Mouse (Mus musculus) naive thymus-derived CD4-positive, alpha-beta T cell, adult 2 months (primary cell): Measurements from ENCODE around the gene Cks1b.

Source experiments
- DNase-seq: peaks from one replicate; pipeline ENCODE4 v3.0.0-alpha.2; 2011; ENCODE audit warnings: low read depth

Gene Cks1b

DNA sequence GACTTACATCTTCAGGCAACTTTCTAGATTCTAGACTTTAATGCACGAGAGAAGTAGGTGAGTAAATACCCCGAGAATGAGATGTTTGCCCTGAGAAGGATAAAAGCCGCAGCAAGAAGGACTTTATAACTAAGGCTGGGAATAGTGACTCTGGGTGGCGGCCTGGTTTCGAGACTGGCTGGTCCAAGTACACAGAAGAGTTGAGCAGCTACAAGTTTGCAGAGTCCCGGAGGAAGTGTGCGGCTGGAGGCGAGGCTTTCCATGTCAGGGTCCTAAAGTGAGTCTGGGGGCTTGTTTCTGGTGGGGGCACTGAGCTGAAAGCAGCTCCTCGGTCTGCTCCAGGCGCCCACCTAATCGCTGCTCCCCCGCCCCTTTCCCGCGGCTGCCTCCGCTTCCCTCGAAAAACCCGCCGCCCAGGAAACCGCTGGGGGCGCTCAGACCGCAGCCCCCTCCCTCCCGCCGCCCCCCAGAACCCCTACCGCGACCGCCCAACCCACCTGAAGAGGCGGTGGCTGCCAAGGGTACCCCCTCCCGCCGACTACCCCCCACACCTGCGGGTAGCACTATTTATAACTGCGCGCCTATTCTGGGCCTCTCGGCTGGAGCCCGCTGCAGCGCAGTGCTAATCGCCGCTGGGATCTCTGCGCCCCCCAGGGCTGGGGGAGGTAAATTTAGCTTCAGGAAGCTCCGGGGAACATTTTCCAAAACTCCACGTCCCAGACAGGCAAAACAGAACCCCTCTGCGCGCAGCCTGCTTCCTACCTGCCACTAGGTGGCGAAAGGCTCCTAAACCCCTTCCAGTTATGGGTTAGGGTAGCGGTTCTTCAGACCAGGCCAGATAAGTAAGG is 22.2 kb downstream of the Cks1b start:
- DNase-seq: peak; percentile 80

DNA sequence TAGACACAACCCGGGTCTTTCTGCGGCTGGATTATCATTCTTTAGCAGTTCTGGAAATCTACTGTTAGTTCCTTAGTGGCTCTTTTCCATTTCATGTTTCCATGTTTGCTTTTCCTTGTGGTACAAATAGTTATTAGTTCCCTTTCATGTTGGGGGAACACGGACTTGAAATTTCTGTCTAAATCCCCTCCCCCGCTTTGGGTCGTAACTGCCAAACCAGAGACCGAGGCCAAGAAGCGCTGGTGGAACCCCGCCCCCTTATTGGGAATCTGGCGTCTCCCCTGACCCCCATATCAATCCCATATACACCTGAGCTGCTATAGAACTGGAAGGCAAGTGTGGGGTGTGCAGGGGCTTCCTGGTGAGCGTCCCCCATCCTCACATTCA is 22.8 kb downstream of the Cks1b start:
- no peak for DNase-seq

- no peak for DNase-seq
These were observed 23.3 kb downstream of the Cks1b start for GRCm38 (mm10) chr3:89394894-89395256.

GRCm38 (mm10) chr3:89394006-89394893 is 23.9 kb downstream of the Cks1b start, which contains the start of gene Zbtb7b:
Gene Zbtb7b (minus strand): TSS chr3:89394776.
- peak; percentile 72 for DNase-seq

GRCm38 (mm10) chr3:89393605-89394004 is 24.6 kb downstream of the Cks1b start:
- DNase-seq: peak; percentile 93

GRCm38 (mm10) chr3:89392871-89393311 is 25.3 kb downstream of the Cks1b start:
- peak; percentile 55 for DNase-seq

DNA sequence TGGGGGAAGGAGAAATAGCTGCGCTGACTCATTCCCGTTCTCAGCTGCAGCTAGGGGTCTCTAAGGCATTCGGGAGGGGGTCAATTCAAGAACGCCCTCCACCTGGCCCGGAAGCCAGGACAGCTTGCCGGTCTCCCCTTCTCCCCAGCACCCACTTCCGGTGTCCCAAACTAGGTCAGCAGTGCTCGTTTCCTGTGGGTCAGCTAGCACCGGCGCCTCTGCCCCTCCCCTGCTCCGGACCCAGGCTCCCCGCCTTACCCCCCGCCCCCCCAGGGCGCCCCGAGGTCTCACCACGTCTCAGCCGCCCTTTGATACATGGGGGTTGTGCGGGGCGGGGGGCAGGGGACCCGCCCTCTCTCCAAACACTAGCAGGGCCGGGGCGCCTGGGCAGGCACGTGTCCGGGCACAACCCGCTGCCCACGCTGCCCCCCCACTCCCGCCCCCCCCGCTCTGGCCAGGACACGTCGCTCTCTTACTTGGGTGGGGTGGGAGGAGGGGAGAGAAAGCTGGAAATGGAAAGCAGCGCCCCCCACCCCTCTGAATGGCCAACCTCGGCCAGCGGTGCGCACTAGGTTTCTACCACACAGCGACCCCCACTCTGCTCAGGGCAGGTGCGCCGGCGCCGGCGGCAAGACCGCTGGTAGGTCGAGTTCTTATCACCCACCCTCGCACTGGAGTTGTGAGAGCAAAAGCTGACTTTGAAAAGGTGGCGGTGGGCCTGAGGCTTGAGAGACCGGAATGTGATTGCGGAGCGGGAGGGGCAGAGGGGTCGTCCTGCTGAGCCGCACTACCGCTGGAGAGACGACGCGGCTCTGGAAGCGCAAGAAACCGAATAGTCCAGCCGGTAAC is 26.3 kb downstream of the Cks1b start:
- DNase-seq: peak; percentile 46

DNA sequence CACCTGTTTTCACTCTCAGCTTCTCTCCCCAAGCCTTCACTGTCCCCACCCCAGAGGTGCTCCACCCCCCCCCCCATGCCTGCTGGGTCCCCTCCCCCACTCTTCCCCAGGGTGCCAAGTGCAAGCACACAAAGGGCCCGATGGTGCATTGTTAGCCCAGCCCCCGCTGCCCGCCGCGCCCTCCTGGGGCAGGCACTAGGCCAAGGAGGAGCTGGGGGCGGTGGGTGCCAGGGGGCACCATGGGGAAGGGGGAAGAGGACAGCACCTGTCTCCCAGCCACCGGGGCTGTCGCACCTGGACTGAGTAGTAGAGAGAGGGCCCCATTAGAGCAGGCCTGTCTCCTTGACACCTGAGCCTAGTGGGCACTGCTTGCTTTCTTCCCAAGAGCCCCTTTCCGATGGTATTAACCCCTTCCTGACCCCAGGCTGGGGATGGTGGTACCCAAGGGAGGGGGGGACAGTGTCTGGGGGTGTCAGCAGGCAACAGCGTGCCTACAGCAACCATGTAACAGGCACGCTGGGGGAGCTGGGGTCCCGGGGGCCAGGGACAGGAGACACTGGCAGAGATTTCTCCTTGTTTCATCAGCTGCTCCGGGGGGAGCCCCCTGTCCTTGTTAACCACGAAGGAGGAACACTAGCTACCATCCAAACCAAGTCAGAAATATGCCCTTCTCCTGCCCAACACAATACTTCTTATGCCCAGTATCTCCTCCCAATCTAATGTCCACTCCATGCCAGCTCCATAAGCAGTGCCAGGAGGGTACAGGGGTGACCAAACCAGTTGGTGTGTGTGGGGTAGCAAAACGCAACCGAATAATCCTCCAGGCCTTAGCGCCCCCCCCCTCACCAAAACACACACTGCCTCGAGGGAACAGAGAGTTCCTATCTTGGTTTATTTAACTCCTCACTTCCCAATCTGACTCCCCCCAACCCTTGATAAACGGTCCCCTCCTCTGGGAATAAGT is 27.2 kb downstream of the Cks1b start:
- DNase-seq: peak; percentile 64

GRCm38 (mm10) chr3:89390111-89390515 is 28.1 kb downstream of the Cks1b start:
- DNase-seq: no peak

GRCm38 (mm10) chr3:89388901-89389740 is 29.1 kb downstream of the Cks1b start:
- DNase-seq: peak; percentile 88

DNA sequence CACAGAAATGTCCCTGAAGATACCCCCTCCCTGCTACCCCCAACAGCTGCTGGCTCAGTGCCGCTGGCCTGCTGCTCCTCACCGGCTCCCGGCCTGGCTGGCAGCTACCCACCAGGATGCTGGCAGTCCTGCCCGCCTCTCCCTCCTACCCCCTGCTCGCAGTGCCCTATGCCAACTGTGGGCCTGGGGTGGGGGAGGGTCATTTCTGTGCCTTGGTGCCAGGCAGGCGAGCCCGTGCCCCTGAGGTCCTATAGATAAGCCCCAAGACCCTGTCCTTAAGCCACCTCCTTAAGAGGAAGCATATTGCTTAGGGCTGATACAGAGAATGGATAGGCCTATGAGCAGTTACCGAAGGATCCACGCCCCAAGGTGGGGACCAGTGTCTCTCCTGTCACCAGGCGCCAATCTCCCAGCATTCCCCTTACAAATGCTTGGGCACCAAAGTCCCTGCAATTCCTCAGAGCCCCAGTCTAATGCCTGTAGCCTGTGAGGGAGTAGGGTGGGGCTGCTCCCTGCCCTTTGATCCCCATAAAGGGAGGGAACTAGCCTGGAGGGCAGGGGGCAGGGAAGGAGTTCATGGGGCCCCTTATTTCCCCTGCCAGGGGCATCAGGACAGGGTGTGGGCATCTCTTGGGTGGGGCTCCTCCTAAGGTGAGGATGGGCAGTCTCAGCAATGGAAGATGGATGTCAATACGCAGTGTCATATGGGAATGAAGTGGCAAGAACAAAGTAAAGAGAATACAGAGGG is 29.9 kb downstream of the Cks1b start:
- peak; percentile 35 for DNase-seq

- peak; percentile 41 for DNase-seq
These were observed 30.6 kb downstream of the Cks1b start for GRCm38 (mm10) chr3:89387632-89388031.

DNA sequence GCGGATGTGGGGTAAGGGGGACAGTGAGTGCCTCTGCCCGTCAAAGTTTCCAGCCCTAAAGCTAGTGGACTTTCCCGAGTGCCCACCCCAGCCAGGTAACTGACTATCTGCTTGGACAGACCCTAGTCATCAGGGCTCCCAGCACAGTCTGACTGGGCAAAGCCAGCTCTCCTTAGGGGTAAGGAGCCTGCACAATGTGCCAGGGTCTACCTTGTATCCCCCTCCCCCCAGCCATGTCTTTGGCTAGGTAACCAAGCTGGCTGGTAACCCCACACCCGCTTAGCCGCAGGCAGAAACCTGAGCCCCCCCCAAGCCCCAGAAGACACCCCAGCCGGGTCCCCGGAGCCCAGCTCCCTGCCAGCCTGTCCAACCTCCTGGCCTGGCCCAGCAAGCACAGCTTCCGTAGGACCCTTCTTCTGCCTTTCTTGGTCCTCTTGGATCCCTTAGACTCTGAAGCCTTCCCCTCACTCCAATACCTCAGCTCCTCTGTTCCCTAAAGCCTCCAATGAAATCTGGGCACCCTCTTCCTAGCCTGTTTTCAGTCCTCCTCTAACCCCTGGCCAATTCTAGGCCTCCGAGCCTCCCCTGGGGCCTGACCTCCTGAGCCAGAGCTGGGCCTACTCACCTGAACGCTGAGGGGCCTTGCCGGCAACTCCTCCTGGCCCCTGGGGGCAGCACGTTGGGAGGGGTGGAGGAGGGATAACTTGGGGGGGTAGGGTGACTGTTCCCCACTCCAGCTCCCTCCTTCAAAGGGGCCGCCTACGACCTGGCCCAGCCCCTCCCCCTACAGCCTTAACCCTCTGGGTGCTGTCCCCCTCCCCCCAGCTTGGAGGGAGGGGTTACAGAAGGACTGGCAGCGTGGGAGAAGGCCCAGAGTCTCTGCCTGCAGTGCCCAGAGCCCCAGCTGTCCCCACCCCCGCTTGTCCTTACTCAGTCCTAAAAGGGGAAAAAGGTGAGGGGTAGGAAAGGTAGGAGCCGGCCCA is 31.5 kb downstream of the Cks1b start:
- peak; percentile 74 for DNase-seq

DNA sequence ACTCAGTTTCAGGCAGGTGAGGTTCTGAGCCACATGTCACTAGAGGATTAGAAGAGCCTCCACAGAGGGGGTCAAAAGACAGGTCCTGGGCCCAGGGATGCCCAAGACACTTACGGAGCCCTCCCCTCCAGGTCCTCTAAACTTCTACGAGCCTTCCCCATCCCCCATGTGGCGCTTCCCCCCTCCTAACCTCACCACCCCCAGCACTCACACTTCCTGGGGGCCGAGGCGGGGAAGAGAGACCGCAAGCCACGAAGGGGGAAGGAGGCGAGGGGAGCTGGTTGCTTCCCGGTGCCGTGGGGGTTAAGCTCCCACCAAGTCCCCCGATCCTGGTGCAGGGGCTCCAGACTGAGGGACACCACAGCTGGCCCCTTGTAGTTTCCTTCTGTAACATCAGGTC is 32.7 kb downstream of the Cks1b start:
- DNase-seq: peak; percentile 52

DNA sequence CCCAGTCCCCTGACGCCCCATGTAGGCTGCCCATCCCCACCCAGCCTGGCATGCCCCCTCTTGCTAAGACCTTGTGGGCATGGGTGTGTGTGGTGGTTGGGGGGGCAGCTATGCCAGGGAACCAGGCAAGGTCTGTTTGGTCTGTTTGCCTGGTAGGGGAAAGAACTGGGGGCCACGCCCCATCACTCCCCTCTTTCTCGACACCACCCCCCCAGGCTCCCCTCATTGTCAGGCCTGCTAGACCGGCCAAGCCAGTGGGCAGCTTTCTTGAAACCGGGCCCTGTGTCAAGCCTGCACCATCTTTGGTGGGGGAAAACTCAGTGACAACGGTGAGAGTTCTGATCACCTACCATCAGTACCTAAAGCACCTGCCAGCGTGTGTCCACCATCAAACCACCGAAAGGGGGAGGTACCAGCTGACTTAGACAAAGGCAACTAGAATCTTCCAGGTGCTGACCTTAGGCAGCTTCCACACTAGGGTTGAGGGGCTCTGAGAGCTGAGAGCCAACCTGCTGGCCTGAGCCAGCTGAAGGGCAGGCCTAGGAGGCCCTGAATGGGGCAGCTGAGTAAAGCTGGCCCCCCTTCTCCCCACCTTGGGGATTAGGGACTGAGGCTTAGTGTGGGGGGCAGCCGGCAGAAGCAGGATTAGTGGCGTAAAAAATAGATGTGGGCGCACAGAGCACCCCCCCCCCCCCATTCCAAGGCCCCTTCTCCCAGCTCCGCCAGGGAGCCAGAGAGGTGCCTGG is 33.7 kb downstream of the Cks1b start:
- peak; percentile 27 for DNase-seq

DNA sequence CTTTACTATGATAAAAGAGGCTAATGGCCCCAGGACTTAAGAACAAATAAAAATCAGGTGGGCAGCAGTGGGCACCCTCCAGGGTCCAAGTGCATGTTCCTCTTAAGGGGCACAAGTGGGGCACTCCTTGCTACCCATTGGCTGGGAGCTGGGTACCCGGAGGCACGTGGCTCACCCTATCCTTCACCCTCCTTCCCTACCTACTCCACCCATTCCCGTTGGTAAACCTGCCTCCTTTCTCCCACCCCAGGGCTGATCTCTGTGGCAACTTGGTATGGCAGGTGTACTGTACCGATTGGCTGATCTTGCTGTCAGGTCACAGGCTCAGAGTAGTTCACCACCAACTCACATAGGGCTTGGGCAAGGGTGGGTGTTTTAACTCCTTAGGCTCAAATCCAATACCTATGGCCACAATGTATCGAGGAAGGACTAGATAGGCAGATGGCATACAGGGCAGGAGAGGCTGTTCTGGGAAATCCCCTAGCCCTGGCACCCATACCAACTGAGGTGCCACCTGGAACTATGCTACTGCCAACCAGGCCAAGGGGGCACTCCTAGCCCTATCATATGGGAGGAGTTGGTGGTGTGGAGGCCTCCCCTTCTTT is 34.4 kb downstream of the Cks1b start:
- DNase-seq: peak; percentile 46

DNA sequence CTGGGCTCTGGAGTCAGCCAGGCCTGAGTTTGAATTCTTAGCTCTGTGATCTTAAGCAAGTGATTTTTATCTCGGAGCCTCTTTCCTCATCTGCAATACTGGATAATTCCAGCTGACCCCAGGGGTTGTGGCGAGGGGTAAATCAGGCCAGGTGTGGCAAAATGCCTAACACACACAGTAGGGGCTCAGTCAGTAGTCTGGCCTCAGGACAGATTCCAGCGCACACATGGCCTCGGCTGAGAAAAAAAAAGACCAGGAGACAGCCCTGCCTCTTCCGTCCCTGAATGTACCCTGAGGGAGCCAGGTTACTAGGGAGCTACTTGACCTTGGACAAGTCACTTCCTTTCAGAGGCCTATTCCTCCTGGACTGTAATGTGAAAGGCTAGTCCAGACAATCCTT is 35.2 kb downstream of the Cks1b start:
- no peak for DNase-seq
